Mouse (Mus musculus) lung, postnatal 0 days (tissue): ENCODE data around the gene Tnfsf4.

Source experiments
- CTCF ChIP-seq: IDR thresholded peaks from 2 replicates; pipeline ENCODE4 v1.5.1; 2016; ENCODE audit warnings: antibody characterized with exemption, mild to moderate bottlenecking
- EP300 ChIP-seq: IDR thresholded peaks from 2 replicates; pipeline ENCODE4 v1.6.1; 2016; ENCODE audit warnings: antibody characterized with exemption, mild to moderate bottlenecking, control low read depth

GRCm38 (mm10) chr1:161375866-161376265, 19.3 kb upstream of the Tnfsf4 start:
- TF ChIP-seq CTCF, result no peak
- no peak for TF ChIP-seq EP300
